9 mouse cellular contexts compared by ENCODE assay signal in genomic region chr17:35002153-35002865, GRCm38 (mm10). TPM values are rescaled to one million over a fixed set of nuclear protein-coding genes. Genes with fewer than 3 reads are reported as not detected.
DNase-seq lines count a peak whose midpoint lies in the region; ATAC-seq and TF ChIP-seq lines count a peak whose summit lies in the region.
"Had no signal": no experiment of that assay in that cellular context is flagged by ENCODE, and none has a peak within 500 bp of the region (broad histone marks: within the 10 kb centered on the region; RNA-seq: fewer than 3 reads in every experiment).

No protein-coding gene starts in this region.

- H3K4me2 ChIP-seq in lung, embryonic 14.5 days = peak overlapping the region; percentile 96

- peak overlapping the region; percentile 92 for H3K4me3 ChIP-seq in lung, embryonic 14.5 days (ENCODE audit: low read depth, low read length)
- peak overlapping the region; percentile 89 for H3K4me3 ChIP-seq in hindbrain, embryonic 10.5 days

- peaks cover 23% of the 10 kb centered on the region for H3K4me1 ChIP-seq in lung, embryonic 14.5 days (ENCODE audit: insufficient read depth)
- peaks cover 59% of the 10 kb centered on the region for H3K4me1 ChIP-seq in hindbrain, embryonic 10.5 days (replicated peaks)

- H3K27ac ChIP-seq in lung, embryonic 14.5 days (ENCODE audit: low read depth) = peak overlapping the region; percentile 97
- H3K27ac ChIP-seq in hindbrain, embryonic 10.5 days = peak overlapping the region; percentile 95

- DNase-seq in lung, embryonic 14.5 days = peak; percentile 23
- DNase-seq in lung, postnatal 4 days = no peak
- peak; percentile 13 for DNase-seq in brain, embryonic 14.5 days (ENCODE audit: low read depth)
- DNase-seq in hindbrain, embryonic 10.5 days (ENCODE audit: low spot score) = no peak
- no peak for DNase-seq in layer of hippocampus, adult 18-20 months (ENCODE audit: low spot score in 2 of 2)
- no peak for DNase-seq in adrenal gland, postnatal 4 days (ENCODE audit: low spot score in 2 of 2)
- DNase-seq in frontal cortex, adult 2 months (ENCODE audit: extremely low spot score in 1 of 2, low spot score in 1 of 2) = no peak

- 4% methylated on average over 12 of the region's 12 CpGs for WGBS in lung, embryonic 14.5 days
- 20% methylated on average over 12 of the region's 12 CpGs for WGBS in hindbrain, embryonic 10.5 days

- no peak for ATAC-seq in lung, embryonic 14.5 days (ENCODE audit: insufficient read depth)
- ATAC-seq in megakaryocyte-erythroid progenitor cell, adult 5-6 weeks (replicated peaks; ENCODE audit: low FRiP score, low TSS enrichment, poor library complexity, severe bottlenecking) = peak; percentile 49

- peak overlapping the region; percentile 96 for H3K9ac ChIP-seq in lung, embryonic 14.5 days

- no peak for TF ChIP-seq POLR2A in brain, embryonic 14.5 days (IDR thresholded peaks at IDR 0.05; ENCODE audit: borderline replicate concordance, extremely low read depth, insufficient read depth, insufficient read length, poor library complexity, severe bottlenecking)

- H3K9me3 ChIP-seq in lung, embryonic 14.5 days (ENCODE audit: low read depth, low read length) = no peaks in the 10 kb centered on the region
- H3K9me3 ChIP-seq in hindbrain, embryonic 10.5 days = no peaks in the 10 kb centered on the region

- no peak for TF ChIP-seq CTCF in lung, embryonic 14.5 days (IDR thresholded peaks at IDR 0.05; ENCODE audit: low read depth)
- TF ChIP-seq CTCF in brain, embryonic 14.5 days (IDR thresholded peaks at IDR 0.05; ENCODE audit: borderline replicate concordance, extremely low read depth, insufficient read depth, insufficient read length) = no peak

- no peaks in the 10 kb centered on the region for H3K27me3 ChIP-seq in lung, embryonic 14.5 days (ENCODE audit: insufficient read depth, low read length)
- no peaks in the 10 kb centered on the region for H3K27me3 ChIP-seq in hindbrain, embryonic 10.5 days (ENCODE audit: insufficient read depth, poor library complexity, severe bottlenecking)

- peaks cover 59% of the 10 kb centered on the region for H3K36me3 ChIP-seq in lung, embryonic 14.5 days (ENCODE audit: insufficient read depth)
- H3K36me3 ChIP-seq in hindbrain, embryonic 10.5 days = peaks cover 66% of the 10 kb centered on the region

RNA-seq across cellular contexts. Expression of gene Vars, which starts 1.5 kb away (rescaled TPM):
- polyA plus RNA-seq in lung, embryonic 14.5 days (2014; fragmentation: Nextera tagmentation; extraction: Ambion mirVana) = 135 and 161 TPM in 2 replicates
- 99.2 and 119 TPM in 2 replicates for polyA plus RNA-seq in brain, embryonic 14.5 days (2012; rRNA removed)
- 176 and 199 TPM in 2 replicates for polyA plus RNA-seq in hindbrain, embryonic 10.5 days (2016; fragmentation: Nextera tagmentation; extraction: Ambion mirVana)
- total RNA-seq in megakaryocyte-erythroid progenitor cell, adult 5-6 weeks (2014; fragmentation: Nextera tagmentation) = 137 and 213 TPM in 2 replicates
- 226 and 342 TPM in 2 replicates for total RNA-seq in megakaryocyte-erythroid progenitor cell, adult 5-6 weeks (2017)
- total RNA-seq in layer of hippocampus, adult 18-20 months (2021) = 10 to 100 TPM; 46.6 to 50.4 TPM
- total RNA-seq in adrenal gland, postnatal 4 days (2021) = 10 to 100 TPM; 77.9 to 89.1 TPM
- polyA plus RNA-seq in frontal cortex, adult 2 months (2012; rRNA removed) = 48.2 and 55.1 TPM in 2 replicates

RNA-seq across cellular contexts. Expression of gene Vwa7, which starts 14.1 kb away (rescaled TPM):
- polyA plus RNA-seq in lung, embryonic 14.5 days (2014; fragmentation: Nextera tagmentation; extraction: Ambion mirVana) = 0.11 and 0.47 TPM in 2 replicates
- polyA plus RNA-seq in brain, embryonic 14.5 days (2012; rRNA removed) = 0.49 and 0.71 TPM in 2 replicates
- 0.10 and 0.24 TPM in 2 replicates for polyA plus RNA-seq in hindbrain, embryonic 10.5 days (2016; fragmentation: Nextera tagmentation; extraction: Ambion mirVana)
- 0.31 and 0.54 TPM in 2 replicates for total RNA-seq in megakaryocyte-erythroid progenitor cell, adult 5-6 weeks (2014; fragmentation: Nextera tagmentation)
- total RNA-seq in megakaryocyte-erythroid progenitor cell, adult 5-6 weeks (2017) = 0.15 and 0.19 TPM in 2 replicates
- total RNA-seq in layer of hippocampus, adult 18-20 months (2021) = under 1 TPM; 0.15 to 0.22 TPM
- total RNA-seq in adrenal gland, postnatal 4 days (2021) = 1 to 10 TPM; 1.2 to 1.5 TPM
- polyA plus RNA-seq in frontal cortex, adult 2 months (2012; rRNA removed) = 0.48 and 0.59 TPM in 2 replicates

RNA-seq across cellular contexts. Expression of gene Lsm2, which starts 20.6 kb away (rescaled TPM):
- 241 and 265 TPM in 2 replicates for polyA plus RNA-seq in lung, embryonic 14.5 days (2014; fragmentation: Nextera tagmentation; extraction: Ambion mirVana)
- polyA plus RNA-seq in brain, embryonic 14.5 days (2012; rRNA removed) = 136 and 185 TPM in 2 replicates
- polyA plus RNA-seq in hindbrain, embryonic 10.5 days (2016; fragmentation: Nextera tagmentation; extraction: Ambion mirVana) = 278 and 314 TPM in 2 replicates
- total RNA-seq in megakaryocyte-erythroid progenitor cell, adult 5-6 weeks (2014; fragmentation: Nextera tagmentation) = 269 and 281 TPM in 2 replicates
- 34.8 and 79.7 TPM in 2 replicates for total RNA-seq in megakaryocyte-erythroid progenitor cell, adult 5-6 weeks (2017)
- 10 to 100 TPM; 18.2 to 20.7 TPM for total RNA-seq in layer of hippocampus, adult 18-20 months (2021)
- 10 to 100 TPM; 50.5 to 54.8 TPM for total RNA-seq in adrenal gland, postnatal 4 days (2021)
- 43.9 and 49.7 TPM in 2 replicates for polyA plus RNA-seq in frontal cortex, adult 2 months (2012; rRNA removed)

RNA-seq across cellular contexts. Expression of gene Sapcd1, which starts 25.5 kb away (rescaled TPM):
- polyA plus RNA-seq in lung, embryonic 14.5 days (2014; fragmentation: Nextera tagmentation; extraction: Ambion mirVana) = 16.1 and 17.2 TPM in 2 replicates
- polyA plus RNA-seq in brain, embryonic 14.5 days (2012; rRNA removed) = 4.0 and 6.5 TPM in 2 replicates
- 5.2 and 5.6 TPM in 2 replicates for polyA plus RNA-seq in hindbrain, embryonic 10.5 days (2016; fragmentation: Nextera tagmentation; extraction: Ambion mirVana)
- total RNA-seq in megakaryocyte-erythroid progenitor cell, adult 5-6 weeks (2014; fragmentation: Nextera tagmentation) = 9.4 and 14.7 TPM in 2 replicates
- 4.2 TPM in 1 of 2 replicates, not detected in the other for total RNA-seq in megakaryocyte-erythroid progenitor cell, adult 5-6 weeks (2017)
- total RNA-seq in layer of hippocampus, adult 18-20 months (2021) = 1 to 10 TPM in 1 of 2 experiments, not detected in 1; 1.4 TPM
- total RNA-seq in adrenal gland, postnatal 4 days (2021) = 1 to 10 TPM; 3.8 to 4.1 TPM
- polyA plus RNA-seq in frontal cortex, adult 2 months (2012; rRNA removed) = 1.5 and 2.6 TPM in 2 replicates
- total RNA-seq: heart, postnatal 36 days had no signal

RNA-seq across cellular contexts. Expression of gene Hspa1l, which starts 29.8 kb away (rescaled TPM):
- 0.83 and 1.1 TPM in 2 replicates for polyA plus RNA-seq in lung, embryonic 14.5 days (2014; fragmentation: Nextera tagmentation; extraction: Ambion mirVana)
- polyA plus RNA-seq in brain, embryonic 14.5 days (2012; rRNA removed) = 0.14 and 0.40 TPM in 2 replicates
- 0.76 and 0.78 TPM in 2 replicates for polyA plus RNA-seq in hindbrain, embryonic 10.5 days (2016; fragmentation: Nextera tagmentation; extraction: Ambion mirVana)
- total RNA-seq in megakaryocyte-erythroid progenitor cell, adult 5-6 weeks (2014; fragmentation: Nextera tagmentation) = not detected in 2 replicates
- not detected in 2 replicates for total RNA-seq in megakaryocyte-erythroid progenitor cell, adult 5-6 weeks (2017)
- under 1 TPM; 0.12 to 0.48 TPM for total RNA-seq in layer of hippocampus, adult 18-20 months (2021)
- total RNA-seq in adrenal gland, postnatal 4 days (2021) = 1 to 10 TPM in 1 of 2 experiments, under 1 TPM in 1; 0.39 to 1.3 TPM
- 0.40 and 0.74 TPM in 2 replicates for polyA plus RNA-seq in frontal cortex, adult 2 months (2012; rRNA removed)

Comparison
In these comparisons a context has a peak if more than half of its experiments do, and no peak if none do; other contexts are left out.
1. DNase-seq: peak in lung, embryonic 14.5 days (single experiment) and brain, embryonic 14.5 days (single experiment); none in lung, postnatal 4 days (0 of 2), hindbrain, embryonic 10.5 days (single experiment), layer of hippocampus, adult 18-20 months (0 of 2), adrenal gland, postnatal 4 days (0 of 2) and frontal cortex, adult 2 months (0 of 2).